Mouse (Mus musculus): ENCODE measurements around the gene Olfr1216. TPM values are rescaled to one million over a fixed set of nuclear protein-coding genes. Genes with fewer than 3 reads are reported as not detected.
"Not testable (repeated sequence)": the region's sequence is repeated elsewhere in the genome, so short reads cannot be mapped to it uniquely, and the experiment has no call there.

The Olfr1216 gene
- polyA plus RNA-seq (2012; rRNA removed), result not detected in 2 replicates

DNA sequence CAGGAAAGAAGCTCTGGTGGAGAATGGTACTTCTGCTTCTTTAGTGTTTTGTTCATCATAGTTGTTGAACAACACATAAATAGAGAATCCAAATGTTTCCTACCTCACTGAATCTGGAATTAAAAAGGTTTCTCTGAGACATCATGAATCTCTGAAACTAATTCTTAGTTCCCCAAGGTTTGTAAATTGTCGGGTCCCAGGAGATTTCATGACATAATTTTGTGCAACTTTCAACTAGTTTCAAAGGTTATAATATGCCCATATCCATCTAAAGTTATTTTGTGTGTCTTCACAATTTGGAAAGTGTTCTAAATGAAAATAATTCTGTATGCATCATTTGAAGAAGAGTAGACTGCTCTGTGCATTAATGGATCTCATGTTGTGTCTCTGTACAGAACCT, at the start of gene Olfr1216:
TSS of gene Olfr1216 (minus strand) at position 101 of the 400 bp plus-strand sequence.
- WGBS, result 61% methylated on average over 1 of the region's 1 CpGs
- DNase-seq, result no peak
- Histone ChIP-seq H3K4me1 (ENCODE audit: control insufficient read depth, insufficient read depth, low read length) (no peaks in the 10 kb centered on the region), H3K4me3 (replicated peaks; ENCODE audit: extremely low read depth, low read depth, low read length) (no peak within 1 kb of the TSS)
- no peak for TF ChIP-seq CTCF (IDR thresholded peaks at IDR 0.05; ENCODE audit: insufficient read depth, low read length)
- TF ChIP-seq POLR2A (IDR thresholded peaks at IDR 0.05; ENCODE audit: borderline replicate concordance, extremely low read depth, low read depth, low read length), result no peak

GRCm38 (mm10) chr2:89061087-89061486, 42.9 kb upstream of the Olfr1216 start, which contains the start of gene Olfr1218:
Olfr1218 (minus strand) TSS chr2:89061187.
- TF ChIP-seq POLR2A (IDR thresholded peaks at IDR 0.05; ENCODE audit: borderline replicate concordance, extremely low read depth, low read depth, low read length) (no peak), CTCF (IDR thresholded peaks at IDR 0.05; ENCODE audit: insufficient read depth, low read length) (no peak)
- H3K4me1 ChIP-seq (ENCODE audit: control insufficient read depth, insufficient read depth, low read length), result no peaks in the 10 kb centered on the region
- no peak within 1 kb of the TSS for H3K4me3 ChIP-seq (replicated peaks; ENCODE audit: extremely low read depth, low read depth, low read length)
- DNase-seq, result no peak

GRCm38 (mm10) chr2:89031965-89032364, 13.8 kb upstream of the Olfr1216 start, which contains the start of gene Olfr1217:
Olfr1217 (minus strand) TSS chr2:89032065.
- TF ChIP-seq POLR2A (IDR thresholded peaks at IDR 0.05; ENCODE audit: borderline replicate concordance, extremely low read depth, low read depth, low read length) (no peak), CTCF (IDR thresholded peaks at IDR 0.05; ENCODE audit: insufficient read depth, low read length) (no peak)
- Histone ChIP-seq H3K4me3 (replicated peaks; ENCODE audit: extremely low read depth, low read depth, low read length) (no peak within 1 kb of the TSS), H3K4me1 (ENCODE audit: control insufficient read depth, insufficient read depth, low read length) (no peaks in the 10 kb centered on the region)
- WGBS, result 52% methylated on average over 2 of the region's 2 CpGs
- no peak for DNase-seq

GRCm38 (mm10) chr2:89021436-89021835, 3.3 kb upstream of the Olfr1216 start:
- not testable (repeated sequence) for H3K4me3 ChIP-seq (replicated peaks; ENCODE audit: extremely low read depth, low read depth, low read length); DNase-seq; H3K4me1 ChIP-seq (ENCODE audit: control insufficient read depth, insufficient read depth, low read length)
- WGBS, result 58% methylated on average over 3 of the region's 3 CpGs

DNA sequence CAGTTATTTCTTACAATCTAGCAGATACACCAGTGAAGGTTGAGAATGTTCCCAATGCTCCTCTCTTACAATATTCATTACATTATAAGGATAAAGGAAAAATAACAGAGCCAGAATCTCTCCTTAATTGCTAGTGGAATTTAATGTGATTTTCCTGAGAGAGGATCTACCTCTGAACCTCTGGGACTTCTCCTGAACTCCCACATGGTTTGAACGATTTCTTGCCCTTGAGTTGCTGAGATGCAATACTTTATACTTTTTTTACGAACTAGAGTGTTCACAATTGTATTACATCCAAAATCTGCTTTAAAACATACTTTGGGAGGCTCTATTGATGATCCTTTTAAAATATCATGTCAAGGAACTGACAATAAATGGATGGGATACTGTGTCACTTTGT, 11.3 kb downstream of the Olfr1216 start, which contains the start of gene Olfr1215:
TSS of gene Olfr1215 (minus strand) at position 101 of the 400 bp plus-strand sequence.
- no peak for DNase-seq
- no peak for TF ChIP-seq POLR2A (IDR thresholded peaks at IDR 0.05; ENCODE audit: borderline replicate concordance, extremely low read depth, low read depth, low read length)
- no peak for TF ChIP-seq CTCF (IDR thresholded peaks at IDR 0.05; ENCODE audit: insufficient read depth, low read length)
- WGBS, result 44% methylated on average over 2 of the region's 2 CpGs
- Histone ChIP-seq H3K4me1 (ENCODE audit: control insufficient read depth, insufficient read depth, low read length) (no peaks in the 10 kb centered on the region), H3K4me3 (replicated peaks; ENCODE audit: extremely low read depth, low read depth, low read length) (no peak within 1 kb of the TSS)

DNA sequence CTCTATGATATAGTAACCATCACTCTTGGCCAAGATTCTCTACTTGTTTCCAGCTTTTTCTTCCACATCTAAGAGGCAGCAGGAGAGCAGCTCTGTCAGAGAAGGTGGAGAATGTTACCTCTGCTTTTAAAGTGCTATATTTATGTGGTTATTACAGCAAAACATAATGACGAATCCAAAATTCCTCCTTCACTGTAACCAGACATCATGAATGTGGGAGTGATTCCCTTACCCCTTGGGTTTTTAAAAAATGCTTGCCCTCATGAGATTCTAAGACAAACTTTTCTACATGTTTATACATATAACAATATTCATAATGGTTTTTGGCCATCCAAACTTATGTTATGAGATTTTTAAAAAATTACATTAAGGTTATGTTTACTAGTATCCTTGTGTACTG, 25.6 kb downstream of the Olfr1216 start, which contains the start of gene Olfr1214:
TSS of gene Olfr1214 (minus strand) at position 101 of the 400 bp plus-strand sequence.
- Histone ChIP-seq H3K4me3 (replicated peaks; ENCODE audit: extremely low read depth, low read depth, low read length) (no peak within 1 kb of the TSS), H3K4me1 (ENCODE audit: control insufficient read depth, insufficient read depth, low read length) (no peaks in the 10 kb centered on the region)
- 79% methylated on average over 1 of the region's 1 CpGs for WGBS
- TF ChIP-seq POLR2A (IDR thresholded peaks at IDR 0.05; ENCODE audit: borderline replicate concordance, extremely low read depth, low read depth, low read length) (no peak), CTCF (IDR thresholded peaks at IDR 0.05; ENCODE audit: insufficient read depth, low read length) (no peak)
- DNase-seq, result no peak

- TF ChIP-seq CTCF (IDR thresholded peaks at IDR 0.05; ENCODE audit: insufficient read depth, low read length) (no peak), POLR2A (IDR thresholded peaks at IDR 0.05; ENCODE audit: borderline replicate concordance, extremely low read depth, low read depth, low read length) (no peak)
- 67% methylated on average over 1 of the region's 1 CpGs for WGBS
- H3K4me3 ChIP-seq (replicated peaks; ENCODE audit: extremely low read depth, low read depth, low read length), result no peak within 1 kb of the TSS
- no peaks in the 10 kb centered on the region for H3K4me1 ChIP-seq (ENCODE audit: control insufficient read depth, insufficient read depth, low read length)
- DNase-seq, result no peak
Observed at GRCm38 (mm10) chr2:88980181-88980580, 38.0 kb downstream of the Olfr1216 start, which contains the start of gene Gm13762. Gm13762 (minus strand) TSS chr2:88980281.

Other genes starting within 250 kb of the Olfr1216 start
- gene Olfr1200, start 247.9 kb downstream of the Olfr1216 start, polyA plus RNA-seq (2012; rRNA removed), result not detected in 2 replicates
- not detected in 2 replicates for gene Olfr1201, start 225.3 kb downstream of the Olfr1216 start, polyA plus RNA-seq (2012; rRNA removed)
- not detected in 2 replicates for gene Olfr1202, start 203.8 kb downstream of the Olfr1216 start, polyA plus RNA-seq (2012; rRNA removed)
- not detected in 2 replicates for gene Olfr1205, start 188.6 kb downstream of the Olfr1216 start, polyA plus RNA-seq (2012; rRNA removed)
- not detected in 2 replicates for gene Olfr1204, start 169.0 kb downstream of the Olfr1216 start, polyA plus RNA-seq (2012; rRNA removed)
- gene Olfr1206, start 155.1 kb downstream of the Olfr1216 start, polyA plus RNA-seq (2012; rRNA removed), result not detected in 2 replicates
- gene Olfr1208, start 116.0 kb downstream of the Olfr1216 start, polyA plus RNA-seq (2012; rRNA removed), result not detected in 2 replicates
- gene Olfr1209, start 103.2 kb downstream of the Olfr1216 start, polyA plus RNA-seq (2012; rRNA removed), result not detected in 2 replicates
- not detected in 2 replicates for gene Olfr1211, start 80.2 kb downstream of the Olfr1216 start, polyA plus RNA-seq (2012; rRNA removed)
- not detected in 2 replicates for gene Olfr1212, start 64.4 kb downstream of the Olfr1216 start, polyA plus RNA-seq (2012; rRNA removed)
- not detected in 2 replicates for gene Gm13762, start 38.1 kb downstream of the Olfr1216 start, polyA plus RNA-seq (2012; rRNA removed)
- not detected in 2 replicates for gene Olfr1214, start 25.7 kb downstream of the Olfr1216 start, polyA plus RNA-seq (2012; rRNA removed)
- gene Olfr1215, start 11.4 kb downstream of the Olfr1216 start, polyA plus RNA-seq (2012; rRNA removed), result not detected in 2 replicates
- gene Olfr1217, start 13.7 kb upstream of the Olfr1216 start, polyA plus RNA-seq (2012; rRNA removed), result not detected in 2 replicates
- not detected in 2 replicates for gene Olfr1218, start 42.8 kb upstream of the Olfr1216 start, polyA plus RNA-seq (2012; rRNA removed)
- gene Olfr1219, start 65.2 kb upstream of the Olfr1216 start, polyA plus RNA-seq (2012; rRNA removed), result not detected in 2 replicates
- not detected in 2 replicates for gene Olfr1220, start 88.5 kb upstream of the Olfr1216 start, polyA plus RNA-seq (2012; rRNA removed)
- not detected in 2 replicates for gene Olfr1221, start 98.9 kb upstream of the Olfr1216 start, polyA plus RNA-seq (2012; rRNA removed)
- not detected in 2 replicates for gene Olfr1222, start 114.7 kb upstream of the Olfr1216 start, polyA plus RNA-seq (2012; rRNA removed)
- not detected in 2 replicates for gene Olfr1223, start 133.2 kb upstream of the Olfr1216 start, polyA plus RNA-seq (2012; rRNA removed)
- not detected in 2 replicates for gene Olfr1224-ps1, start 145.8 kb upstream of the Olfr1216 start, polyA plus RNA-seq (2012; rRNA removed)
- not detected in 2 replicates for gene Olfr1225, start 156.3 kb upstream of the Olfr1216 start, polyA plus RNA-seq (2012; rRNA removed)
- not detected in 2 replicates for gene Olfr1226, start 181.7 kb upstream of the Olfr1216 start, polyA plus RNA-seq (2012; rRNA removed)
- gene Olfr1228, start 235.7 kb upstream of the Olfr1216 start, polyA plus RNA-seq (2012; rRNA removed), result not detected in 2 replicates